Mouse (Mus musculus) C2C12 (cell line): ENCODE results near the gene Aifm2.

Source experiments
- CTCF ChIP-seq: IDR thresholded peaks from one replicate; pipeline ENCODE4 v1.5.1; 2011; ENCODE audit not compliant: control insufficient read depth, insufficient read depth, insufficient read length
- FOSL1 ChIP-seq: IDR thresholded peaks from one replicate; pipeline ENCODE4 v1.8.0; 2011; ENCODE audit warnings: mild to moderate bottlenecking, low read length; ENCODE audit not compliant: poor library complexity, insufficient read depth, severe bottlenecking
- MYOD1 ChIP-seq: IDR thresholded peaks from one replicate; pipeline ENCODE4 v1.6.1; 2011; ENCODE audit warnings: low read depth; ENCODE audit not compliant: control insufficient read depth, insufficient read length
- USF1 ChIP-seq: IDR thresholded peaks from one replicate; pipeline ENCODE4 v1.6.1; 2011; ENCODE audit warnings: low read depth, mild to moderate bottlenecking, control low read depth, moderate library complexity

- no peak for TF ChIP-seq CTCF
- TF ChIP-seq MYOD1: no peak
- no peak for TF ChIP-seq FOSL1
- TF ChIP-seq USF1: no peak
These were observed 45.8 kb upstream of the Aifm2 start for GRCm38 (mm10) chr10:61669289-61669688.
